Mouse (Mus musculus) thymus, adult 2 months (tissue): Measurements from ENCODE around the gene Mecom. TPM values are rescaled to one million over a fixed set of nuclear protein-coding genes. Genes with fewer than 3 reads are reported as not detected.

Experiments
- DNase-seq: peaks from one replicate; pipeline ENCODE4 v3.0.0; 2021
- H3K27ac ChIP-seq: fragments of 200-500 bp; 2 replicates; pipeline ENCODE4 v1.5.1; 2012; ENCODE audit warnings: low read length, control low read depth; ENCODE audit not compliant: control insufficient read depth, insufficient read depth
- H3K27me3 ChIP-seq: fragments of 200-500 bp; 2 replicates; pipeline ENCODE4 v1.6.1; 2012; ENCODE audit warnings: mild to moderate bottlenecking, low read length, moderate library complexity, mixed read lengths; ENCODE audit not compliant: control insufficient read depth, insufficient read depth
- H3K36me3 ChIP-seq: fragments of 200-500 bp; 2 replicates; pipeline ENCODE4 v1.6.1; 2012; ENCODE audit warnings: mild to moderate bottlenecking, low read length, moderate library complexity; ENCODE audit not compliant: control insufficient read depth, insufficient read depth
- H3K4me1 ChIP-seq: fragments of 200-500 bp; replicated peaks from 2 replicates; pipeline ENCODE4 v1.6.1; 2012; ENCODE audit warnings: low read length; ENCODE audit not compliant: control insufficient read depth, insufficient read depth
- H3K4me3 ChIP-seq: fragments of 200-500 bp; 2 replicates; pipeline ENCODE4 v1.5.1; 2012; ENCODE audit warnings: mild to moderate bottlenecking, low read length, control low read depth, moderate library complexity; ENCODE audit not compliant: control insufficient read depth, insufficient read depth
- CTCF ChIP-seq: fragments of 200-500 bp; IDR thresholded peaks from 2 replicates; pipeline ENCODE4 v1.5.1; 2012; ENCODE audit warnings: mild to moderate bottlenecking, control low read depth, low read length, moderate library complexity, borderline replicate concordance; ENCODE audit not compliant: control insufficient read depth, poor library complexity, insufficient read depth; ENCODE audit errors: extremely low read depth
- POLR2A ChIP-seq: fragments of 200-500 bp; IDR thresholded peaks from 2 replicates; pipeline ENCODE4 v1.6.1; 2012; ENCODE audit warnings: mild to moderate bottlenecking, low read length, control low read depth, moderate library complexity; ENCODE audit not compliant: control insufficient read depth, poor library complexity, insufficient read depth; ENCODE audit errors: extremely low read depth
- WGBS: fragments of 180-500 bp; shearing (Covaris S2); methylation state at CpG from one replicate; pipeline ENCODE4 v1.1.7; 2018; 5-methylcytosine and 5-hydroxymethylcytosine counted together
- polyA plus RNA-seq: library from polyadenylated mRNA; depleted of rRNA; stranded (reverse); fragments of >200 nt; gene quantifications from 2 replicates; pipeline ENCODE4 v1.2.3, GENCODE M21; 2012

Mecom gene
- polyA plus RNA-seq, 1 experiment, result 0.92 TPM

DNA sequence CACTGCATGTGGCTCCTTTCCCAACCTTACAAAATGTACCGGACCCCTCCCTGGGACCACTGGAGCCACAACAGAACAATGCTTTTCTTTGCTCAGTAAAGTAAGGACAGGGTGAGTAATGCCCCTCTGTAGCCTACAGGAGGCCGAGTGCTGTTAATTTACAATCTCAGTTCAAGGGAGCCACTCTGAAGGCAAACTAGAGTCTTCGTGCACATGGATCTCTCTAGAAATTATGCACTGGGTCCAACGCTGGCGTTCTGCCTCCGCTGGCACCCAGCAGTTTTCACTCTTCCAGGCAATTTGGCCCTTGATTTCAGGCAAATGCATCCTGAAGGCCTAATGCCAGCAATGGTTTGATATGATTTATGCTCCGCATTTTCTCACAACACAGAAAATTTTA, 467.0 kb downstream of the Mecom start:
- no peaks in the 10 kb centered on the region for H3K27me3 ChIP-seq
- TF ChIP-seq CTCF (no peak), POLR2A (no peak)
- H3K27ac ChIP-seq, result no peak overlapping the region
- DNase-seq, result no peak
- 96% methylated on average over 7 of the region's 7 CpGs for WGBS
- H3K4me3 ChIP-seq, result no peak overlapping the region
- no peaks in the 10 kb centered on the region for H3K36me3 ChIP-seq
- no peaks in the 10 kb centered on the region for H3K4me1 ChIP-seq

DNA sequence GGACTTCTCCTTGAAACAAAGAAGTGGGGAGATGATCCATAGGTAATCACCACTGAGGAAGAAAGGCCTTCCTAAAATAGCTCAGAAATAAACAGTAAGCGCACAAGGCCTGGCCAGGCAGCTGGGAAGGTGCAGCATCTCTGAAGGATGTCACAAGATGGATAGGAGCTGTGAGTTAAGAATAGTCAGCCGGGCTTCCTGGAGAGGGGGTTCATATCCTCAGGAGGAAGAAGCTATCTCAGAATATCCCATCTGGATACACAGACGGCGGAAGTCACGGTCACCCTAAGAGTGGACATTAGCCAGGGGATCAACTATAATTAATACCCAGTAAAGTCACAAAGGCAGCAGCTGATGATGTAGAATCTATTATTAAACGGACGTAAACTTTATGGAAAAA, 471.3 kb downstream of the Mecom start:
- Histone ChIP-seq H3K27ac (no peak overlapping the region), H3K4me3 (no peak overlapping the region), H3K36me3 (no peaks in the 10 kb centered on the region), H3K27me3 (no peaks in the 10 kb centered on the region), H3K4me1 (no peaks in the 10 kb centered on the region)
- TF ChIP-seq CTCF (no peak), POLR2A (no peak)
- WGBS, result 95% methylated on average over 7 of the region's 7 CpGs
- DNase-seq, result no peak

DNA sequence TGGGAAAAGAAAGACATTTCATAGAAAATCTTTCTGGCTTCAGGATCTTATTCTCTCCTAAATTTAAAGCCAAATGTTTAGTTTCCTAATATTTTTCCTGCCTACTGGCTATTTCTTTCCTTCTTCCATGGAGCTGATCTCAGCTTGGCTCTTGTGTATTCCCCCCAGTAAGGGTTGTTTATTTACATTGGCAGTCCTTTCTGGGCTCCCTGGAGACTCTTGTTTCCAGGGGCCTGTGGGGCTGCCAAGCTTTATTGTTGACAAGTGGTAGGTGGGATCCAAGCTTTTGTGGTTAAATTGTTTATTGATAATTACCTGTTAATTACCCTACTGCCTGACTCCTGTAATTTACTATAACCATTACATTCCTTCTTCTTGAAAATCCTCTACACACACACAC, 476.5 kb downstream of the Mecom start:
- TF ChIP-seq CTCF (no peak), POLR2A (no peak)
- DNase-seq, result no peak
- Histone ChIP-seq H3K27ac (no peak overlapping the region), H3K4me1 (no peaks in the 10 kb centered on the region), H3K27me3 (no peaks in the 10 kb centered on the region), H3K36me3 (no peaks in the 10 kb centered on the region), H3K4me3 (no peak overlapping the region)

DNA sequence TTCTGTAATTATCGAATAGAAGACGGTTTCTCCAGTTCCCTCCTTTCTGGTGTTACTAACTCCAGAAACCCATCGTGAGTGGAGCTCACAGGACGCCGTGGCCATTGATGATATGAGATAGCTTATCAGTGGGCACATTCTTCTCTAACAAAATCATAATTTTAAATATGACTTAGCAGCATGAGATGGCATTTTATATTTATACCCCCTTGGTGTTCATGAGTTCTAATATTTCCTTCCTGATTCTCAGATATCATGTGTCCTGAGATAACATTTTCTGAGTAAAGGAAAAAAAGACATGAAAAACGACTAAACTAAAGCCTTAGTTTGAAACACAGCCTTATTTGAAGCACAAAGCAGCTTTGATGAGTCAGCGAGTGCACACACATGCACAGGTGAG, 481.3 kb downstream of the Mecom start:
- no peak for TF ChIP-seq POLR2A
- 34% methylated on average over 7 of the region's 7 CpGs for WGBS
- Histone ChIP-seq H3K4me3 (no peak overlapping the region), H3K27ac (no peak overlapping the region), H3K27me3 (no peaks in the 10 kb centered on the region), H3K4me1 (no peaks in the 10 kb centered on the region), H3K36me3 (no peaks in the 10 kb centered on the region)
- DNase-seq, result no peak

DNA sequence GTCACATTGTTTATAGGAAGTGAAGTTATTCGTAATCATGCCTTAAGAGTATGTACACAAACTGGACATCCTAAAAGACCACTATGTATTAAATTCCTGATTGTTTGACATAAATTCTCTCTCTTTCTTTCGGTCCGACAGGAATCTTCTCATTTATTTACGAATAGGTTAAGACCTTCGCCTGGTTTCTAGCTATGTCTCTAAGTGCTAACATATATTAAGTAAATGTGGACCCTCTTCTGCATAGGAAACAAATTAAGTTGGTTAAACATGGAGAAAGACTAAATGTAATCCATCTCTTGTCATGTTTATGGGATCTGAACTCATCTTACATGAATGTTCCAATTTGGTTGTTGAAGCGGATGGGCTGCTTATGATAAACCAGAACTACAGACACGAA, 487.8 kb downstream of the Mecom start:
- Histone ChIP-seq H3K4me3 (no peak overlapping the region), H3K27me3 (no peaks in the 10 kb centered on the region), H3K27ac (no peak overlapping the region), H3K4me1 (no peaks in the 10 kb centered on the region), H3K36me3 (no peaks in the 10 kb centered on the region)
- 98% methylated on average over 7 of the region's 7 CpGs for WGBS
- TF ChIP-seq POLR2A, result no peak
- TF ChIP-seq CTCF, result no peak
- no peak for DNase-seq

DNA sequence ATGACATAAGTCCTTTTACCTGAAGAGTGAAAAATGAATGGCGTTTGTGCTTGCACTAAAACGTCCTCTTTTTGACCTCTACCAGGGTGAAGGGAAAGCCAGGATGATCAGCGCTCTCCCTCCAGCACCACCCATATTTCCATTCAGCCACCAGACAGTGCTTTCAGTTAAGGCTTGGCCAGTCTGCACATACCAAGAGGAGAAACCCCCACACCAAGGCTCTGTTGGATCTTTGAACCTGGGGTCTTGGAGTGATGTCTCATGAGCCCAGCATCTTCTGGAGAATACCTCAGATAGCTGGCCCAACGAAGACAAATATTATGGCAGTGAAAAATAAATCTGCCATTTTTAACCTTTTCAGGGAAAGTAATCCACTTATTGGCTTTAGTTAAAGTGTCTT, 488.2 kb downstream of the Mecom start:
- H3K4me1 ChIP-seq, result no peaks in the 10 kb centered on the region
- DNase-seq, result no peak
- H3K4me3 ChIP-seq, result no peak overlapping the region
- H3K27me3 ChIP-seq, result no peaks in the 10 kb centered on the region
- no peaks in the 10 kb centered on the region for H3K36me3 ChIP-seq
- WGBS, result 93% methylated on average over 4 of the region's 4 CpGs
- TF ChIP-seq CTCF, result no peak
- TF ChIP-seq POLR2A, result no peak
- no peak overlapping the region for H3K27ac ChIP-seq

DNA sequence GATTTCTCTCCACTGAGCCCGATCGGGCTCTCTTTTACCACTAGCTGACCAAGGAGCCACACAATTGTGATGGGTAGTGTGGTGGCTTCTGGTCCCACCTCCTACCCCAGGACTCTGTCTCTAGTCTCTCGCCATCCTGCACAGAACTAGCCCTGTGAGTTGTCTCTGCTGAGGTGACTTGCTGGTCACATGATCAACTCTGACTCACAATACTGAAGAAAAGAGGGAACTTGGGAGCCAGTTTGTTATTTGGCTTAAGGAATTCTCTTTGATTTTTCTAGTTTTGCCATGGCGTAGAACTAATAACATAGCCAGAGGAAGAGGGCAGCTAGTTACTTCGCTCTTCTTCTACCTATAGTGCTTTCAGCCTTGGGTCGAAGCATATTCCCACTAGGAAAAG, 496.5 kb downstream of the Mecom start:
- Histone ChIP-seq H3K4me1 (no peaks in the 10 kb centered on the region), H3K27ac (no peak overlapping the region), H3K27me3 (no peaks in the 10 kb centered on the region), H3K36me3 (no peaks in the 10 kb centered on the region), H3K4me3 (no peak overlapping the region)
- 97% methylated on average over 6 of the region's 6 CpGs for WGBS
- TF ChIP-seq CTCF (no peak), POLR2A (no peak)
- DNase-seq, result no peak

DNA sequence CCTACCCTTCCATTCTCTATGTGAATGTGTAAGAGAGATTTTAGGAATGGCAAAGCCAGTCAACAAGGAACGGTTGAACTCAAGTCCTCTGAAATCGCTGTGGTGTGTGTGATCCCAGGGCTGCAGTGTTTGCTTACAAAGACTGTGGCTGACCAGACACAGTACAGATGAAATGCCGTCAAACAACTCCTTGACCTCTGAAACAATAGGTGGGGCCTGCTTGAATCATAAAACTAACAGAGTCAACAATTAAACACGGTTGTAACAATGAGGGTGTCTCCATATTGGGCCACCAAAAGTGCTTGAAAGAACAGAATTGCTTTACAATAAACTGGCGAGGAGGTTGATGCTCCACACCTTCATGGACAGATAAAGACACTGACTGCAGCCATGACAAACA, 497.0 kb downstream of the Mecom start:
- no peaks in the 10 kb centered on the region for H3K4me1 ChIP-seq
- WGBS, result 98% methylated on average over 5 of the region's 5 CpGs
- TF ChIP-seq POLR2A, result no peak
- H3K4me3 ChIP-seq, result no peak overlapping the region
- no peaks in the 10 kb centered on the region for H3K27me3 ChIP-seq
- H3K27ac ChIP-seq, result no peak overlapping the region
- no peaks in the 10 kb centered on the region for H3K36me3 ChIP-seq
- DNase-seq, result no peak
